Mouse (Mus musculus) regulatory T cell (primary cell): ENCODE results near the gene Myb.

ENCODE experiments used
- in situ Hi-C: fragments of 300-600 bp; cut with MboI, MseI; formaldehyde crosslinking; loops from one replicate; pipeline ENCODE4 v1.15.1; 2025; ENCODE audit warnings: high pct_unique_total_duplicates

Gene Myb

GRCm38 (mm10) chr10:21135297-21135696 lies 25.5 kb downstream of the Myb start:
- in situ Hi-C loops: no loop called here

GRCm38 (mm10) chr10:21130901-21131493 lies 29.8 kb downstream of the Myb start:
- in situ Hi-C loops: no loop called here

GRCm38 (mm10) chr10:21128086-21128611 lies 32.6 kb downstream of the Myb start:
- in situ Hi-C loops: no loop called here

- in situ Hi-C loops: no loop called here
Measured at GRCm38 (mm10) chr10:21118341-21118740, 42.4 kb downstream of the Myb start.

- in situ Hi-C loops: no loop called here
Measured at GRCm38 (mm10) chr10:21114459-21114858, 46.3 kb downstream of the Myb start.

- in situ Hi-C loops: no loop called here
Measured at GRCm38 (mm10) chr10:21112689-21113088, 48.1 kb downstream of the Myb start.

- in situ Hi-C loops: no loop called here
Measured at GRCm38 (mm10) chr10:21109337-21110056, 51.3 kb downstream of the Myb start.

DNA sequence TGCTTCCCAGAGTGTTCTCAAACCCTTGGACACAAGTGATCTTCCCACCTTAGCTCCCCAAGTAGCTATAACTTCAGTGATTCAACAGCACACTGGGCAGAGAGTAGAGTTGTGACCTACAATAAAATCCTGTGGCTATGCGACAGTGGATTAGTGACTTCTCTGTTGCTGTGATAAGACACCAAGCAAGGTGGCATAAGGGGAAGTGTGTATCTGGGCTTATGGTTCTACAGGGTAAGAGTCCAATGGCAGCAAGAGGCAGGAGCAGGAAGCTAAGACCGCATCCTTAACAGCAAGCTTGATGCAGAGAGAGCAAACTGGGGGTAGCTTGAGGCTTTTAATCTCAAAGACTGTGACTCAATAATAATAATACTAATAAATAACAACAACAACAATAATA lies 52.0 kb downstream of the Myb start:
- in situ Hi-C loops: no loop called here

- in situ Hi-C loops: no loop called here
Measured at GRCm38 (mm10) chr10:21108182-21108581, 52.6 kb downstream of the Myb start.

GRCm38 (mm10) chr10:21105206-21105605 lies 55.6 kb downstream of the Myb start:
- in situ Hi-C loops: no loop called here

GRCm38 (mm10) chr10:21102689-21103088 lies 58.1 kb downstream of the Myb start:
- in situ Hi-C loops: no loop called here

- in situ Hi-C loops: no loop called here
Measured at GRCm38 (mm10) chr10:21101948-21102347, 58.8 kb downstream of the Myb start.

DNA sequence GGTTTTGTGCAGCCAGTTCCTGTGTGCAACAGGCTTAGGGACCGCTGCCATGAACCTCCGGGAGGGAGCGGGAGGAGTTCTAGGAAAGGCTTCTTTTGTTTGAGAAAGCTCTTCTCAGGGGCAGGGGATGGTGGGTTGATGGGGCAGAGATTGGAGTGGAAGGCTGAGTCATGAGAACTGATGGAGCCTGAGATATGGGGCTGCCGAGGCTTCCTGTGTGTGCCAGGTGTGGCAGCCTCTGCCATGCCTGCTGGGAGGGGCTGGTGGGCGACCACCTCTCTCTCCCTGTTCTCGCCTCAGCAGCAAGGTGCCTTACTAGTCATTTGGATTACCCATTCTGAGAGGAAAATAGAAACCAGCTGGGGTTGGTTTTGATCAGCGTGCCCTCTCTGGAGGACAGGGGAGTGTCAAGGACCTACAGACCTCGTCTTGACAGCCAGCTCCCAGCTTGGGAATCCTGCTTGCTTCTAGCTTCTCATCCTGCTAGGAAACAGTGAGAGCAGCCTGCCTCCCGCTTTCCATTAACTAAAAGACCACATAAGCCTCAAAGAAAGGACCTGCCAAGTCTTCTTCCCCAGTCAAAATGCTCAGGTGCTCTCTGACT lies 60.0 kb downstream of the Myb start:
- in situ Hi-C loops: no loop called here

DNA sequence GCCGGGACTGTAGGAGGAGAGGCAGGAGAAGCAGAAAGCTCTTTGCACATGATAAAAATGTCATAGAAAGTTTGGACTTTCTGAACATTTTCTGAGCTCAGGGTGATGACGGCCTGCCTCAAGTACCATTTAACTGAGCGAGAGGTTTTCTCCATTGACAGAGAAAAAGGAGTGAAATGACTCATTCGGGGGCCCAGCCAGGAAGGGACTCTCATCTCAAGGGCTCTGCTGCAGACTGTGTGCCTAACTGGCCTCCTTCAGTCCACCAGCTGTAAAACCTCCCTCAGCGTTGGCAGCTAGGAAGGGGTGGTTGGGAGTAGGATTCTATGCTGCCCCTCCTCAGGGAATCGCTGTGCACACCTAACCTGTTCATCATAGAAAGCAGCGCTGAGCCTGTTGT lies 61.3 kb downstream of the Myb start:
- in situ Hi-C loops: no loop called here

GRCm38 (mm10) chr10:21095541-21095940 lies 65.2 kb downstream of the Myb start:
- in situ Hi-C loops: no loop called here

GRCm38 (mm10) chr10:21094896-21095295 lies 65.9 kb downstream of the Myb start:
- in situ Hi-C loops: no loop called here

- in situ Hi-C loops: no loop called here
Measured at GRCm38 (mm10) chr10:21093301-21093700, 67.5 kb downstream of the Myb start.

DNA sequence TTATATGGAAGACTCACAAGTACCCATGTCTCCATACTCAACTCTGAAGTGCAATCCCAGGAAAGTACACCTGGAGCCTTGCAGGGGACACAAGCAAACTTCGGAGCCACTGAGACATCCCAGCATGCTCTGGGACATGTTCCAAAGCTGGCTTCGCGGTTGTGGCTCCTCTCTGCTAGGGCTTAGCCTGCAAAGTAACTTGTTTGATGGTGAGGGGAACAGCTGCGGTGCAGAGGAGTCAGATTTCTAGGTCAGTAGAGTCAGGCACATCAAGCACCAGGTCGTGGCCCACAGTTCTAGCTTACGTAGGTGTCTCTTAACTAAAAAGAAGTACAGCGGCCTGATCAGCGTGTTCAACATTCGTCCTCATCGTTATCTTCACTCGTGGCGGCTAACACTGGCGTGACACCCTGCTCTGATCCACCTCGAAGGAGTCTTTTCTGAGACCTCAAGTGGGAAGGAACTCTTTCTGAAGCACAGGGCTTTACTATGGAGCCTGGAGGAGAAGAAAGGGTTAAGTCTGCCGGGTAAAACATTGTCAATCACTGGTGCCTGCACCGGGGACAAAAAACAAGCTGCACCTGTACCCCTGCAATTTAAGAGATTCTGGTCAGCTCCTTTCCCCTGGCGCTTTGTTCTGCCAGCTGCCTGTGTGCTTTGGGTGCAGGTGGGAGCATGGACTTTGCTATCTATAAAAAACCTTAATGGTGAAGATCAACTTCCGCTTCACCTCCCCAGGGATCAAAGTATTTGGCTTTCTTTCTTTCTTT lies 68.1 kb downstream of the Myb start:
- in situ Hi-C loops: no loop called here

- in situ Hi-C loops: no loop called here
Measured at GRCm38 (mm10) chr10:21090922-21091700, 69.7 kb downstream of the Myb start.

- in situ Hi-C loops: no loop called here
Measured at GRCm38 (mm10) chr10:21089541-21089940, 71.2 kb downstream of the Myb start.

DNA sequence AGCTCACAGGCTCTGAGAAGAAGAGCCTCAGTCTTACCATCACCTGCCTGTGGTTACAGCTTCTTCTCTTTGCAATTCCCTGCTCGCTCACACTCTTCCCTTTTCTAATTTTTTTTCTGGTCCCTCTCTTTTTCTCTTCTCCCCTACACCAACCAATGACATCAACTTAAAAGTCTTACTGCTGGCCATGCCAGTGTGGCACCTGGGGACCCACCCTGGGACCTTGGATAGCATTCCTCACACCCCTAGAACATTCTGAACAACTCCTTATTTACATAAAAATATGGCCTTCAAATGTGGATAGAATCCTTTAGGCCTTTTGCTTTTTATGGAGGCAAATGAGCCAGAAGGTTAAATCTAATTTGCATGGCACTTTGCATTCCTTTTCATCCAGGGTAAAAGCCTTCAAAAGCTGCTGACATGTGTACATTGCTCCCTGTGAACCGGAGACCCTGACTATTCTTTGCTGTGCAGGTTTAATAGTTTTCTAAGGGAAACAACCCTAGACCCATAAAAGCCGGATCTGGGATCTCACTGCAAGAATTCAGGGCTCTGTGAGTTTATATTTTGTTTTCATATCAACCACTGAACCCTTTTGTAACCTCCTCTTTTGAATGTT lies 73.1 kb downstream of the Myb start:
- in situ Hi-C loops: no loop called here
